Mouse (Mus musculus): ENCODE data around the gene Tmem17. TPM values are rescaled to one million over a fixed set of nuclear protein-coding genes. Genes with fewer than 3 reads are reported as not detected.

Gene Tmem17
- polyA plus RNA-seq (2015; fragmentation: Nextera tagmentation; extraction: Ambion mirVana) = 6.7 and 8.7 TPM in 2 replicates

GRCm38 (mm10) chr11:22512038-22513001 lies at the start of gene Tmem17:
Gene Tmem17 (plus strand): TSS chr11:22512088.

Other genes with a start within 250 kb of the Tmem17 start
- gene Ehbp1, start 169.8 kb upstream of the Tmem17 start, polyA plus RNA-seq (2015; fragmentation: Nextera tagmentation; extraction: Ambion mirVana) = 6.1 and 6.3 TPM in 2 replicates